Comparison of ENCODE assay signal across 23 mouse cellular contexts in genomic region chr1:153547555-153547954, GRCm38 (mm10). TPM values are rescaled to one million over a fixed set of nuclear protein-coding genes. Genes with fewer than 3 reads are reported as not detected.
DNase-seq lines count a peak whose midpoint lies in the region; ATAC-seq lines count a peak whose summit lies in the region.
"Had no signal": no experiment of that assay in that cellular context is flagged by ENCODE, and none has a peak within 500 bp of the region (broad histone marks: within the 10 kb centered on the region; RNA-seq: fewer than 3 reads in every experiment).

No protein-coding gene starts in this region.

- peak overlapping the region; percentile 34; the same call in 1 of the 2 replicates for H3K27ac ChIP-seq in intestine, embryonic 16.5 days (ENCODE audit: low read length)
- H3K27ac ChIP-seq in intestine, embryonic 15.5 days = no peak overlapping the region
- H3K27ac ChIP-seq in hindbrain, embryonic 12.5 days = no peak overlapping the region
- H3K27ac ChIP-seq: forebrain, embryonic 10.5 days; forebrain, embryonic 13.5 days; heart, adult 2 months; heart, embryonic 10.5 days; heart, embryonic 13.5 days; hindbrain, embryonic 15.5 days had no signal

- WGBS in intestine, embryonic 16.5 days = 70% methylated on average over 8 of the region's 8 CpGs
- 70% methylated on average over 8 of the region's 8 CpGs for WGBS in intestine, embryonic 15.5 days
- 87% methylated on average over 8 of the region's 8 CpGs for WGBS in hindbrain, embryonic 12.5 days

- H3K36me3 ChIP-seq in intestine, embryonic 16.5 days (ENCODE audit: control insufficient read depth, insufficient read depth, low read length) = no peaks in the 10 kb centered on the region
- no peaks in the 10 kb centered on the region for H3K36me3 ChIP-seq in intestine, embryonic 15.5 days
- peaks cover 3% of the 10 kb centered on the region for H3K36me3 ChIP-seq in megakaryocyte, embryonic 14.5 days (replicated peaks; ENCODE audit: low read length)
- H3K36me3 ChIP-seq in hindbrain, embryonic 12.5 days = no peaks in the 10 kb centered on the region
- H3K36me3 ChIP-seq: forebrain, embryonic 10.5 days; heart, embryonic 10.5 days; heart, embryonic 13.5 days; hindbrain, embryonic 15.5 days had no signal

- ATAC-seq in intestine, embryonic 16.5 days = peak; percentile 19
- ATAC-seq in intestine, embryonic 15.5 days = no peak
- no peak for ATAC-seq in hindbrain, embryonic 12.5 days (ENCODE audit: low FRiP score)
- ATAC-seq: forebrain, embryonic 13.5 days; forebrain, embryonic 16.5 days; Patski had no signal

- 0 out of 2 replicates have a peak overlapping the region, but pooled peaks have one; percentile 8 for H3K4me2 ChIP-seq in intestine, embryonic 16.5 days (ENCODE audit: low read depth, low read length)
- H3K4me2 ChIP-seq in intestine, embryonic 15.5 days (replicated peaks) = no peak overlapping the region
- H3K4me2 ChIP-seq in hindbrain, embryonic 12.5 days (replicated peaks) = no peak overlapping the region
- H3K4me2 ChIP-seq: forebrain, embryonic 13.5 days; heart, embryonic 13.5 days; hindbrain, embryonic 15.5 days had no signal

- DNase-seq in yolk sac, embryonic 10.5 days (ENCODE audit: low spot score) = peak; percentile 89
- no peak for DNase-seq in layer of hippocampus, postnatal 36 days
- DNase-seq: adrenal gland, postnatal 14 days; cerebellum, adult 11 months; cerebellum, adult 2 months; cerebellum, adult 9-11 months; cerebellum, postnatal 25 days; gastrocnemius, postnatal 10 days; gastrocnemius, postnatal 36 days; heart, adult 2 months; heart, postnatal 14 days; heart, postnatal 4 days had no signal

- H3K4me3 ChIP-seq in intestine, embryonic 16.5 days (ENCODE audit: low read length) = no peak overlapping the region; the same call in 1 of the 2 replicates
- no peak overlapping the region for H3K4me3 ChIP-seq in intestine, embryonic 15.5 days (replicated peaks)
- peak overlapping the region; percentile 23 for H3K4me3 ChIP-seq in megakaryocyte, embryonic 14.5 days (replicated peaks)
- H3K4me3 ChIP-seq in hindbrain, embryonic 12.5 days = no peak overlapping the region
- H3K4me3 ChIP-seq: forebrain, embryonic 10.5 days; forebrain, embryonic 13.5 days; heart, adult 2 months; heart, embryonic 10.5 days; heart, embryonic 13.5 days; hindbrain, embryonic 15.5 days had no signal

- H3K9me3 ChIP-seq in intestine, embryonic 16.5 days (ENCODE audit: control insufficient read depth, low read length) = no peaks in the 10 kb centered on the region
- H3K9me3 ChIP-seq in intestine, embryonic 15.5 days = no peaks in the 10 kb centered on the region
- no peaks in the 10 kb centered on the region for H3K9me3 ChIP-seq in megakaryocyte, embryonic 14.5 days
- no peaks in the 10 kb centered on the region for H3K9me3 ChIP-seq in hindbrain, embryonic 12.5 days (replicated peaks)
- H3K9me3 ChIP-seq: forebrain, embryonic 10.5 days; forebrain, embryonic 13.5 days; heart, embryonic 10.5 days; heart, embryonic 13.5 days; hindbrain, embryonic 15.5 days had no signal

- H3K9ac ChIP-seq in intestine, embryonic 16.5 days (ENCODE audit: low read depth, low read length) = no peak overlapping the region
- no peak overlapping the region for H3K9ac ChIP-seq in intestine, embryonic 15.5 days
- no peak overlapping the region for H3K9ac ChIP-seq in hindbrain, embryonic 12.5 days
- H3K9ac ChIP-seq: forebrain, embryonic 13.5 days; heart, embryonic 13.5 days; hindbrain, embryonic 15.5 days had no signal

- peaks cover 11% of the 10 kb centered on the region for H3K4me1 ChIP-seq in intestine, embryonic 16.5 days (ENCODE audit: control insufficient read depth, insufficient read depth, low read length)
- H3K4me1 ChIP-seq in intestine, embryonic 15.5 days (replicated peaks) = peaks cover 3% of the 10 kb centered on the region
- H3K4me1 ChIP-seq in megakaryocyte, embryonic 14.5 days = peaks cover 41% of the 10 kb centered on the region
- peaks cover 9% of the 10 kb centered on the region for H3K4me1 ChIP-seq in hindbrain, embryonic 12.5 days

- H3K27me3 ChIP-seq in intestine, embryonic 16.5 days (replicated peaks; ENCODE audit: control insufficient read depth, insufficient read depth, low read length) = no peaks in the 10 kb centered on the region; the same call in 1 of the 2 replicates
- no peaks in the 10 kb centered on the region for H3K27me3 ChIP-seq in intestine, embryonic 15.5 days (replicated peaks)
- peaks cover 5% of the 10 kb centered on the region for H3K27me3 ChIP-seq in megakaryocyte, embryonic 14.5 days (replicated peaks)
- H3K27me3 ChIP-seq in hindbrain, embryonic 12.5 days = no peaks in the 10 kb centered on the region
- H3K27me3 ChIP-seq: forebrain, embryonic 13.5 days; hindbrain, embryonic 15.5 days; Patski had no signal

RNA-seq across cellular contexts. Expression of gene Npl, which starts 2.3 kb away (rescaled TPM):
- polyA plus RNA-seq in intestine, embryonic 16.5 days (2015; fragmentation: Nextera tagmentation; extraction: Ambion mirVana) = 174 and 289 TPM in 2 replicates
- 78.8 and 84.8 TPM in 2 replicates for polyA plus RNA-seq in intestine, embryonic 15.5 days (2015; fragmentation: Nextera tagmentation; extraction: Ambion mirVana)
- 1.6 TPM in 2 replicates for polyA plus RNA-seq in megakaryocyte, embryonic 14.5 days (2012; ENCODE audit: insufficient read depth, low replicate concordance)
- 14.4 and 14.7 TPM in 2 replicates for polyA plus RNA-seq in hindbrain, embryonic 12.5 days (2016; fragmentation: Nextera tagmentation; extraction: Ambion mirVana)
- 1 to 10 TPM; 3.5 TPM for total RNA-seq in layer of hippocampus, postnatal 36 days (2021)
